Mouse (Mus musculus): ENCODE results near the gene Henmt1.

DNA sequence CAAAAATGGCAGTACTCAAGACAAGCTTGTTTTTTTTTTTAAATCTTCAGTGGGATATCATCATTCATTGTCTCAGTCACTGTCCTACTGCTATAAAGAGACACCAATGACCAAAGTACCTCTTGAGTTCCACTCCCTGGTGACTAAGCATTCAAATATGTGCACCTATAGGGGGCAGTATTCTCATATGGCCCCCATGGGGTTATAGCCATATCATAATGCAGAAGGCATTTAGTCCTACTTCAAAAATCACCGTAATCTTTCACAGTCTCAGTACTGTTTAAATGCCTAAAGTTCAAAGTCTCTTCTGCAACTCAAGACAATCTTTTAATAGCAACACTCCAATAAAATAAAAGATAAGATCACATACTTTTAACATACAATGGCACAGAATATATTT lies 20.8 kb upstream of the Henmt1 start:
- TF ChIP-seq CTCF (IDR thresholded peaks at IDR 0.05; ENCODE audit: control insufficient read depth, insufficient read depth, low read length) (no peak), POLR2A (IDR thresholded peaks at IDR 0.05; ENCODE audit: borderline replicate concordance, control insufficient read depth, low read depth, low read length) (no peak)
